Mouse (Mus musculus) MEL (cell line): ENCODE measurements around the gene Arhgef9. TPM values are rescaled to one million over a fixed set of nuclear protein-coding genes. Genes with fewer than 3 reads are reported as not detected.

Experiments used
- DNase-seq: peaks from one replicate; pipeline ENCODE4 v3.0.0; 2011; ENCODE audit warnings: low read depth, low spot score
- H3K27ac ChIP-seq: 2 replicates; pipeline ENCODE4 v1.5.1; 2012; ENCODE audit warnings: low read depth, mild to moderate bottlenecking, control low read depth, low read length, moderate library complexity; ENCODE audit not compliant: control insufficient read depth
- H3K27me3 ChIP-seq, 2 experiments: fragments of 150-350 bp in 1 of 2; sonication (generic) in 1 of 2; 2 replicates each; pipeline ENCODE4 v1.6.1; 2012; ENCODE audit warnings: low read length in 2 of 2, mild to moderate bottlenecking in 2 of 2, improper control_type of control experiment in 1 of 2, moderate library complexity in 1 of 2; ENCODE audit not compliant: insufficient read depth in 2 of 2, control insufficient read depth in 1 of 2
- H3K36me3 ChIP-seq, 2 experiments: 2 replicates each; pipeline ENCODE4 v1.6.1; 2012 to 2014; ENCODE audit warnings: low read length in 2 of 2, improper control_type of control experiment in 1 of 2, inconsistent platforms in 1 of 2, mild to moderate bottlenecking in 1 of 2; ENCODE audit not compliant: insufficient read depth in 2 of 2, control insufficient read depth in 1 of 2
- H3K4me1 ChIP-seq, 2 experiments: fragments of 150-350 bp in 1 of 2; sonication (generic) in 1 of 2; 2 replicates each; pipeline ENCODE4 v1.6.1; 2012; ENCODE audit warnings: low read length in 2 of 2, improper control_type of control experiment in 1 of 2, mild to moderate bottlenecking in 1 of 2; ENCODE audit not compliant: insufficient read depth in 2 of 2, control insufficient read depth in 1 of 2
- H3K4me3 ChIP-seq, 2 experiments: fragments of 150-350 bp in 1 of 2; sonication (generic) in 1 of 2; 2 replicates each; pipeline ENCODE4 v1.5.1; 2012; ENCODE audit warnings: low read depth in 2 of 2, low read length in 2 of 2, mild to moderate bottlenecking in 2 of 2, moderate library complexity in 2 of 2, control low read depth in 1 of 2, improper control_type of control experiment in 1 of 2; ENCODE audit not compliant: control insufficient read depth in 1 of 2, insufficient read depth in 1 of 2
- H3K79me2 ChIP-seq: 2 replicates; pipeline ENCODE4 v1.6.1; 2012; ENCODE audit warnings: mild to moderate bottlenecking, low read length, moderate library complexity; ENCODE audit not compliant: control insufficient read depth, poor library complexity, insufficient read depth
- H3K9ac ChIP-seq: 2 replicates; pipeline ENCODE4 v1.6.1; 2012; ENCODE audit warnings: low read depth, mild to moderate bottlenecking, control low read depth, low read length, moderate library complexity; ENCODE audit not compliant: control insufficient read depth, poor library complexity, severe bottlenecking
- H3K9me3 ChIP-seq: fragments of 150-350 bp; sonication (generic); replicated peaks from 2 replicates; pipeline ENCODE4 v1.6.1; 2012; ENCODE audit warnings: mild to moderate bottlenecking, low read length, improper control_type of control experiment, moderate library complexity; ENCODE audit not compliant: insufficient read depth
- BHLHE40 ChIP-seq: IDR thresholded peaks from 2 replicates; pipeline ENCODE4 v1.6.1; 2012; ENCODE audit warnings: low read depth, mild to moderate bottlenecking, inconsistent platforms, low read length, improper control_type of control experiment, borderline replicate concordance
- CHD1 ChIP-seq: IDR thresholded peaks from 2 replicates; pipeline ENCODE4 v1.6.1; 2012; ENCODE audit warnings: low read depth, mild to moderate bottlenecking, inconsistent platforms, low read length, improper control_type of control experiment
- GABPA ChIP-seq: IDR thresholded peaks from 2 replicates; pipeline ENCODE4 v1.6.1; 2012; ENCODE audit warnings: low read depth, mild to moderate bottlenecking, inconsistent platforms, low read length, improper control_type of control experiment, moderate library complexity
- HCFC1 ChIP-seq: IDR thresholded peaks from 2 replicates; pipeline ENCODE4 v1.6.1; 2012; ENCODE audit warnings: low read depth, mild to moderate bottlenecking, inconsistent platforms, low read length, improper control_type of control experiment, moderate library complexity
- JUND ChIP-seq: IDR thresholded peaks from 2 replicates; pipeline ENCODE4 v1.6.1; 2011; ENCODE audit warnings: low read depth, mild to moderate bottlenecking, improper control_type of control experiment, low read length
- KAT2A ChIP-seq: conservative IDR thresholded peaks from 2 replicates; pipeline ENCODE4 v1.6.1; 2012; ENCODE audit warnings: low read depth, low read length, improper control_type of control experiment, inconsistent platforms
- MAZ ChIP-seq: IDR thresholded peaks from 2 replicates; pipeline ENCODE4 v1.6.1; 2012; ENCODE audit warnings: low read depth, mild to moderate bottlenecking, inconsistent platforms, low read length, improper control_type of control experiment
- MEF2A ChIP-seq: IDR thresholded peaks from 2 replicates; pipeline ENCODE4 v1.6.1; 2014; ENCODE audit warnings: low read depth, mild to moderate bottlenecking, inconsistent platforms, low read length, improper control_type of control experiment; ENCODE audit not compliant: poor library complexity, insufficient replicate concordance, severe bottlenecking; ENCODE audit errors: extremely low read depth
- MXI1 ChIP-seq: IDR thresholded peaks from 2 replicates; pipeline ENCODE4 v1.6.1; 2011; ENCODE audit warnings: mild to moderate bottlenecking, low read depth, low read length, improper control_type of control experiment
- MYB ChIP-seq: IDR thresholded peaks from 2 replicates; pipeline ENCODE4 v1.6.1; 2011; ENCODE audit warnings: mild to moderate bottlenecking, low read depth, low read length, improper control_type of control experiment
- MYC ChIP-seq: IDR thresholded peaks from 2 replicates; pipeline ENCODE4 v1.6.1; 2011; ENCODE audit warnings: low read depth, mild to moderate bottlenecking, low read length, improper control_type of control experiment, moderate library complexity
- POLR2AphosphoS5 ChIP-seq: IDR thresholded peaks from 2 replicates; pipeline ENCODE4 v1.6.1; 2012; ENCODE audit warnings: low read depth, borderline replicate concordance, mild to moderate bottlenecking, inconsistent platforms, low read length, moderate library complexity, mixed read lengths
- UBTF ChIP-seq: IDR thresholded peaks from 2 replicates; pipeline ENCODE4 v1.6.1; 2012; ENCODE audit warnings: low read depth, mild to moderate bottlenecking, inconsistent platforms, low read length, improper control_type of control experiment, moderate library complexity, borderline replicate concordance; ENCODE audit not compliant: insufficient read depth
- ZKSCAN1 ChIP-seq: IDR thresholded peaks from 2 replicates; pipeline ENCODE4 v1.6.1; 2012; ENCODE audit warnings: low read depth, mild to moderate bottlenecking, inconsistent platforms, low read length, improper control_type of control experiment, moderate library complexity
- ZNF384 ChIP-seq: IDR thresholded peaks from 2 replicates; pipeline ENCODE4 v1.6.1; 2012; ENCODE audit warnings: low read depth, mild to moderate bottlenecking, inconsistent platforms, low read length, improper control_type of control experiment
- polyA plus RNA-seq, 2 experiments: library from polyadenylated mRNA; stranded (reverse) in 1 of 2; unstranded in 1 of 2; fragments of >175 nt in 1 of 2; fragments of >200 nt in 1 of 2; gene quantifications; 2 replicates each; pipeline versions ENCODE4 v1.2.1 to v1.2.4; 2012; ENCODE audit warnings: low replicate concordance in 2 of 2, low read depth in 1 of 2; ENCODE audit not compliant: insufficient read length in 2 of 2, insufficient read depth in 1 of 2, missing spikeins in 1 of 2
- total RNA-seq: library from RNA; depleted of rRNA; stranded (reverse); fragments of 300-350 nt; gene quantifications from 2 replicates; pipeline ENCODE4 v1.2.3, GENCODE M21; 2012

Gene Arhgef9
- total and polyA plus RNA-seq, 3 experiments = 0.08 TPM; not detected in 2

DNA sequence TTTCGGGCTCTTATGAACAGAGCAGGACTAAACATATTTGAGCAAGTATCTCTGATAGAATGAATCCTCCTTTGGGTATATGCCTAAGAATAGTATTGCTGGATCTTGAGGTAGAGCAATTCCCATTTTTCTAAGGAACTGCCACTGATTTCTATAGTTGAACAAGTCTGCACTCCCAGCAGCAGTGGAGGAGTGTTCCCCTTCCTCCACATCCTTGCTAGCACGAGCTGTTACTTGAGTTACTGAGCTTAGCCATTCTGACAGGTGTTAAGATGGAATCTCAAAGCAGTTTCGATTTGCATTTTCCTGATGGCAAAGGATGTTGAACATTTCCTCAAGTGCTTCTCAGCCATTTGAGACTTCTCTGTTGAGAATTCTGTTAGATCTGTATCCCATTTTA is 92.3 kb downstream of the Arhgef9 start:
- no peak for TF ChIP-seq MYC
- TF ChIP-seq MEF2A = no peak
- no peak for TF ChIP-seq GABPA
- TF ChIP-seq KAT2A = no peak
- TF ChIP-seq ZKSCAN1 = no peak
- TF ChIP-seq ZNF384 = no peak
- no peak overlapping the region for H3K27ac ChIP-seq
- H3K36me3 ChIP-seq = no peaks in the 10 kb centered on the region
- H3K9me3 ChIP-seq = no peaks in the 10 kb centered on the region
- H3K27me3 ChIP-seq = no peaks in the 10 kb centered on the region
- H3K4me1 ChIP-seq = no peaks in the 10 kb centered on the region
- H3K4me3 ChIP-seq = no peak overlapping the region
- no peak for DNase-seq
- H3K79me2 ChIP-seq = no peaks in the 10 kb centered on the region
- no peak overlapping the region for H3K9ac ChIP-seq

DNA sequence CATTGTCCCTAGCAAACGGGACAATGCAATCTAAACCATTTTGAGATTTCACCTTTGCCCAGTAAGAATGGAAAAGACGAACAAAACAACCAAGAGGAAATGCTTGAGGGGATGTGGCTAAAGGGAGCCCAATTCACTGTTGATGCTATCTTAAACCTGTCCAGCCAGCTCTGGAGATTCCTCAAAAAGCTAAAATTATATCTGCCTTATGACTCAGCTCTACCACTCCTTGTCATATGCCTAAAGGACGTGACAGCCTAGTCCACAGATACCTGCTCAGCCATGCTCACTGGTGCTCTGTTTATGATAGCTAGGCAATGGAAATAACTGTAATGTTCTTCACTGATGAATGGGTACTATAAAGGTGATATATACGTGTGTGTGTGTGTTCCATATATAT is 109.0 kb downstream of the Arhgef9 start:
- no peak for DNase-seq
- Histone ChIP-seq H3K9me3 (no peaks in the 10 kb centered on the region), H3K4me1 (no peaks in the 10 kb centered on the region), H3K36me3 (no peaks in the 10 kb centered on the region), H3K79me2 (no peaks in the 10 kb centered on the region), H3K4me3 (no peak overlapping the region), H3K9ac (no peak overlapping the region), H3K27ac (no peak overlapping the region), H3K27me3 (no peaks in the 10 kb centered on the region)
- TF ChIP-seq BHLHE40 (no peak), MXI1 (no peak), ZNF384 (no peak), UBTF (no peak), HCFC1 (no peak), POLR2AphosphoS5 (no peak), MAZ (no peak), MYB (no peak), CHD1 (no peak), JUND (no peak), ZKSCAN1 (no peak)
